Mouse (Mus musculus) CH12F3 (cell line): Measurements from ENCODE around the gene Treml1.
"Not testable (repeated sequence)": the region's sequence is repeated elsewhere in the genome, so short reads cannot be mapped to it uniquely, and the experiment has no call there.

Source experiments
- in situ Hi-C: fragments of 300-500 bp; cut with MboI; formaldehyde crosslinking; loops from 2 replicates; pipeline ENCODE4 v1.14.3; 2020; ENCODE audit warnings: low sequenced_read_pairs

Treml1 gene

GRCm38 (mm10) chr17:48359616-48360015 is at the start of gene Treml1:
Gene Treml1, plus strand, starts transcription at chr17:48359916.
- in situ Hi-C loops, result no loop called here

GRCm38 (mm10) chr17:48312124-48312523 is 47.6 kb upstream of the Treml1 start:
- in situ Hi-C loops, result no loop called here

DNA sequence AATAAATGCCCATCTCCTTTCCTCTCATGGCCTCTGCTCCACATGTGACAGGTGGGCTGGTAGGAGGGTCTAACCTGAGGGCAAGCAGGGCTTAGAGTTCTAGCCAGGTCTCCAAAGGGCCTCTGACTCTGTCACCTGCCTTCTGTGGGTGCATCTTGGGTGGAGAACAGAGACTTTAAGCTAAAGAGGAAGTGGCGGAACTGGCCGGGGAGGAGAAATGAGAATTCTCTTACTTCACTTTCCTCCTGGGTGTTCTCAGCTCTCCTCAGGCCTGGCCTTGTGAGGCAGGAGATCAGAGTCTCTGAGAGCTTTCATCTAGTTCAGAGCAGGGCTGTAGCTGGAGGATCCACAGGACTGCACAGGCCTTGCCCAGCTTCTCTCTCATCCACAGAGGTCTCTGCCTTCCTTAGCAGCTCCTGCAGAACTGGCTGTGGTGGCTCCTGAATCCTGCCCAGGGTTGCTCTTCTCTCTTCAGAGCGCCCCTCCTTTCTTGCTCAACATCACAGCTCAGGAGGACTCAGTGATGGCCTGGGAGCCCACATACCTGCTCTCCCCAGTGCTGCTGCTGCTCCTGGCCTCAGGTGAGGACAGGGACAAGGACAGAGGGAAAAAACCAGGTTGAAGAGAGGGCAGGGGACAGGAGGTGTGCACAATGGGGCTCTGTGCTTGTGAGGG is 43.7 kb upstream of the Treml1 start, which contains the start of gene B430306N03Rik:
B430306N03Rik (plus strand) TSS at position 237 of the 675 bp plus-strand sequence.
- in situ Hi-C loops, result not testable (repeated sequence)

DNA sequence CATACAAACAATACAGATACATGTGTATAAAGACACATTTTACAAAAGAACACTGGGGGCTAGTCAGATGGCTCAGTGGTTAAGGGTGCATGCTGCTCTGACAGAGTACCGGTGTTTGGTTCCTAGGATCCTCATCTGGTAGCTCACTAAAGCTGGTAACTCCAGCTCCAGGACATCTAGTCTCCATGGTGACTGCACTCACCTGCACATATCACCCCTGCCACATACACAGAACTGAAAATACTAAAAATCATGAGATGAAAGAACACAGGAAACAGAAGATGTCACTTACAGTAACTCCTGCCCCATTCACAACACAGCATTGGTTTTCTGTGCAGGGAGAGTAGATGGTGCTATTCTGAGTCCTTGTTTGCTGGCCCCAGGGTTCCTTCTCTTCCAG is 41.0 kb upstream of the Treml1 start:
- in situ Hi-C loops, result no loop called here

DNA sequence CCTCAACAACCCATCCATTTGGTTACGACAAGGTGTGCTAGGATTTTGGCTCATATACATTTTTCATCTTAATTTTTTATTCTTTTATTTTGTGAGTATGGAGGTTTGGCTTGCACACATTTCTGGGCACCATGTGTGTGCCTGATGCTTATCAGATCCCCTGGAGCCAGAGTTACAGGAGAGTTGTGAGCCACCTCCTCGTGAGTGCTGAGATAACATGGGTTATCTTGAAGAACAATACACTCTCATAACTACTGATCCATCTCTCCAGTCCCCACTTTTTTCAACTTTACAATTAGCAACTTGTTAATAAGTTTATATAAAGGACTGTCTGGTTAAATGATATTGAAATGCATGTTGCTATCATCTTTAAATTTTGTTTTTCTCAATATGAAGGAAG is 38.4 kb upstream of the Treml1 start:
- in situ Hi-C loops, result no loop called here

DNA sequence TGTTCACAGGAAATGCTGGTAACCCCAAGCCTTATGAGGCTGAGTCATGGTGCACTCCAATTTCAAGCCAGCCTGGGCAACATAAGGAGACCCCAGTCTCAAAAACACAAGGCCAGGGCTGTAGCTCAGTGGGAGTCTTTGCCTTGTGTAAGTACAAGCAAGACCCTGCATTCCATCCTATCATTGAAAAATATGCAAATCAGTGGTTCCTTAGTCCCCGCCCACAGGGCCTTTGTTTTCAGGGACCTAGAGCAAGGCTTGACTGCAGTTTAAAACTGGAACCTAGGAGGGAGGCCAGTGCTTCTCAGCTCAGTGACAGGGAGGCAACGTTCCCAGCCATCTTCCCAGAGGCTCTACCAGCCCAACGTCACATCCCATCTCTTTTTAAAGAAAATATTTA is 36.5 kb upstream of the Treml1 start:
- in situ Hi-C loops, result no loop called here

GRCm38 (mm10) chr17:48324258-48324657 is 35.5 kb upstream of the Treml1 start:
- in situ Hi-C loops, result no loop called here

- in situ Hi-C loops, result no loop called here
These were observed 34.6 kb upstream of the Treml1 start for GRCm38 (mm10) chr17:48325093-48325492.

GRCm38 (mm10) chr17:48325638-48326037 is 34.1 kb upstream of the Treml1 start:
- in situ Hi-C loops, result no loop called here

DNA sequence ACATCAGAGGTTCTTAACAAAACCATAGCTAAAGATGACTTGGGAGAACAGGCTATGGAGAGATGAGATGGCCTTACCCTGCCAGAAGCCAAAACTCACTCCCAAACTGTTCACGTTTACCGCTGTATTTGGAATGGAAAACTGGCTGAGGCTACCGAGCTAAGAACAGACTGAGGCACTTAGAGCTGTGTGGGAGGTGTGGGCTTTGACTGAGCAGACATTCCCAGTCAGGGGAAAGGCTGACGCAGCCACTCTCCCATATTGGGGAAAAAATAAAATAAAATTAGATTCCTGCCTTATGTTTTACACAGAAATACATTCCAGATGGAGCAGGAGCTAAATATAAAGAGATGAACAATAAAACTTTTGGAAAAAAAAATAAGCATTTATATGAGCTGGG is 33.1 kb upstream of the Treml1 start:
- in situ Hi-C loops, result no loop called here

- in situ Hi-C loops, result loop anchor here (10.0 kb wide), 1 partner anchor 228 kb away; no protein-coding TSS in a partner anchor
These were observed 27.2 kb upstream of the Treml1 start for GRCm38 (mm10) chr17:48332524-48332923.

GRCm38 (mm10) chr17:48334186-48334585 is 25.5 kb upstream of the Treml1 start:
- in situ Hi-C loops, result loop anchor here (10.0 kb wide), 1 partner anchor 229 kb away; no protein-coding TSS in a partner anchor

- in situ Hi-C loops, result loop anchor here (5.0 to 10.0 kb wide), 2 partner anchors 65 to 232 kb away; no protein-coding TSS in a partner anchor
These were observed 22.9 kb upstream of the Treml1 start for GRCm38 (mm10) chr17:48336857-48337256.

DNA sequence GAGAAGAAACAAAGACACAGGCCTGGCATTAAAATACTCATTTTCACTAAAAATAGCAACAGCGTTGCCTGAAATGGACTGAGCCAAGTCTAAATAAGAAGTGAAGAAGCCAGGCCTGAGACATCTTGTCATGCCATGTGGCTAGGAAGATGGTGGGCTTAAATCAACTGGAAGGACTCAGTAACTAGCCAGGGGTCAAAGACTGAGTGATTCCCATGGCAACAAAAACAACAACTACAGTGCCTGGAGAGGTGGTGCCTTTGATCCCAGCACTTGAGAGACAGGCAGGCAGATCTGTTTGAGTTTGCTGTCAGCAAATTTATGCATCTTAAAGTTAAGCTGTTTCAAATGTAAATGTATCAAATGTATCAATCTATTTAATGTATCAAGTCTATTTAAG is 19.4 kb upstream of the Treml1 start:
- in situ Hi-C loops, result no loop called here

- in situ Hi-C loops, result no loop called here
These were observed 17.8 kb upstream of the Treml1 start for GRCm38 (mm10) chr17:48341947-48342346.

DNA sequence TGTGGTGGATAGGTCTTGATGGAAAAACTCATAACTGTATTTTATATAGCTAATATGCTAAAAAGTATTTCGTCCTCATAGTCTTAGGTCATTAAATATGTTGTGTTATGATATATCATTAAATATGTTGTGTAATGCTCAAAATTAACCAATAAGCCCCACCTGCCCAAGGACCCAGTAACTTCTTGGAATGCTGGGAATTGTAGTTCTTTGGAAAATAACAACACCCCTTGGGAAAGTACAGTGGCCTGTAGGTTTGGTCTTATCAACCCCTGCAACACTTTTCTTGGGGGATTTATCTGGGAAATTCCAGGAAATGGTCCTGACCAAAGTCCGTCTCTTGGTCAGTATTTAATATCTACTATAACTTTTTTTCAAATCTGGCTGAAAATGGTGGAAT is 16.7 kb upstream of the Treml1 start:
- in situ Hi-C loops, result no loop called here

DNA sequence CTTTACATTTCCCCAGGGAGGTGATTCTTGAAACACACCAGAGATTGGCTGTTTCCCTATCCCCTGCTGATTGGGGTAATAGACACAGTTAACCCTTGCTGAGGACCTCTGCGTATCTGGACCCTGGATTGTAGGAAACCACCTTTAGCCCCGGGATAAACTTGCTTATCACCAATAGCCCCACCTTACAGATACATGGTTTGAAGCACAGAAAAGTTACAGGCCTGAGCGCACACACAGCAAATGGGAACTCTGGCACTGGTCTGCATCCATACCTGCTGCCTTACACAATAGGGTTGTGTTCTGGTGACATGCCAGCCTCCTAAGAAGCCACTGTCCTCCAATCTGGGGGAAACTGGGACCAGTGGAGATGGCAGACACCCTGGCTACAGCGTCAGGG is 13.9 kb upstream of the Treml1 start:
- in situ Hi-C loops, result no loop called here

DNA sequence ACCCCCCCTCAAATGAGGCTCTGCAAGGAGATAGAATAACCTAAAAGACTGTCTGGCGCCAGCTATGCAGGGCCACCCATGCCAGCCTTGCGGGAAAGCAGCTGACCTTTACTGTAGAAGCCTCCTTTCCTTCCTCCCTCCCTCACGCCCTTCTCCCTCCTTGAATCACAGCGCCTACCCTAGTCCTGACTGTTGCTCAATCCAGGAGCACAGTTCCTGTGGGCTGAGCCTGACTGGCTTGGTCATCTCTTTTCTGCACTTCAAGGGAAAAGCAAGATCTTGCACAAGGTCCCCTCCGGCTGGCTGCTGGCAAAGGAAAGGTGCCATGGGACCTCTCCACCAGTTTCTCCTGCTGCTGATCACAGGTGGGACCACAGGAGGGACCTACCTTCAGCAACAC is 13.5 kb upstream of the Treml1 start, which contains the start of gene Trem2:
Trem2 (plus strand) TSS at position 171 of the 400 bp plus-strand sequence.
- in situ Hi-C loops, result no loop called here

DNA sequence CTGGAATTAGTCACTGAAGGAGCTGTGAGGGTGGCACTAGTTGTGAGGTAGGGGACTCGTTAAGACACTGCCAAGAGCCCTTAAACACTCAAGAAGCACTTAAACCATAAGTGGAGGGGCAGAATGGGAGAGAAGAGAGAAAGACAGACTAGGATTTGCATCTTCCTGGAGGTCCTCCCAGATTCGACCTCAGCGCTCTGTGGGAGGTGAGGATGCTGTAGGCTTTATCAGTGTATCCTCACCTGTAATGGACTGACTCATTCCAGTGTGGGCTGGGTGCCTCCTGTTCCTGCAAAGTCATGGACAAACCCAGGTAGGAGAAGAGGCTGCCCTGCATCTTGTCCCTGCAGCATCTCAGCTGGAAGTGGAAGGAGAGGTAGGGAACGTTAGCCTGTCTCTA is 12.9 kb upstream of the Treml1 start:
- in situ Hi-C loops, result no loop called here

GRCm38 (mm10) chr17:48347287-48347686 is 12.4 kb upstream of the Treml1 start:
- in situ Hi-C loops, result no loop called here

DNA sequence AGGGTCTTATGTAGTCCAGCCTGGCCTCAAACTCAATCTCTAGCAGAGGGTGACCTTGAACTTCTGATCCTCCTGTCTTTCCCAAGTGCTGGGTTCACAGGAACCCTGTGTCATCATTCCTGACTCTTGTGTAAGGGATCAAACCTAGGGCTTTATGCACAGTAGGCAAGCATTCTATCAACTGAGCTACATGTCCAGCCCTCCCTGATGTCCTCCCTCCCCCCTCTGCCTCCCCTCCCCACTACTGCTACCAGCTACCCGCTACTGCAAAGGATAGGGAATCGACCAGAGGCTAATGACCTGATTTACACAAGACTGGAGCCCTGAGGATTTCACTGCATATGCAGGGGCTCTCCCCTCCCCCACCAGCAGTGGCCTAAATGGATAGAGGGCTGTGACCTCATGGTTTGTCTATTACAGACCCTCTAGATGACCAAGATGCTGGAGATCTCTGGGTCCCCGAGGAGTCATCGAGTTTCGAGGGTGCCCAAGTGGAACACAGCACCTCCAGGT is 9.0 kb upstream of the Treml1 start:
- in situ Hi-C loops, result no loop called here

DNA sequence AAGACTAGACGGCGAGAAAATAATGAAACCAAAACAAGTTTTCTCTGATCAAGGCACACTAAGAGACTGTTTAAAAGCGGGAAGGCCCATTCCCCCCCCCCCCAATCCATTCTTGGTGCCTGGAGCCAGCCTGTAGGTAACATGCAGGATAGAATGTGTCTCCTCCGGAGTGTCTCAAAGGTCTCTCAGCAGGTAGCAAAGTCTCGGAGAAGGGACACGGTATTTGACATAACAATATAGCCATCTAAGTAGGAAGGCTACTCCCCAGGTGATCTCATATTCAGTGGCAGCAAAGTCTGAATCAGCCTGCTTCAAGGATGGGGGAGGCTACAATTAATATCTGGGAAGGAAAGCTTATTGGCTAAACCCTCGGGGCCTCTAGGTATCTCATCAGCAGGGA is 6.7 kb upstream of the Treml1 start:
- in situ Hi-C loops, result not testable (repeated sequence)

- in situ Hi-C loops, result no loop called here
These were observed 3.9 kb upstream of the Treml1 start for GRCm38 (mm10) chr17:48355822-48356221.
